ENCODE assay signal across 19 mouse cellular contexts in the genomic region with DNA sequence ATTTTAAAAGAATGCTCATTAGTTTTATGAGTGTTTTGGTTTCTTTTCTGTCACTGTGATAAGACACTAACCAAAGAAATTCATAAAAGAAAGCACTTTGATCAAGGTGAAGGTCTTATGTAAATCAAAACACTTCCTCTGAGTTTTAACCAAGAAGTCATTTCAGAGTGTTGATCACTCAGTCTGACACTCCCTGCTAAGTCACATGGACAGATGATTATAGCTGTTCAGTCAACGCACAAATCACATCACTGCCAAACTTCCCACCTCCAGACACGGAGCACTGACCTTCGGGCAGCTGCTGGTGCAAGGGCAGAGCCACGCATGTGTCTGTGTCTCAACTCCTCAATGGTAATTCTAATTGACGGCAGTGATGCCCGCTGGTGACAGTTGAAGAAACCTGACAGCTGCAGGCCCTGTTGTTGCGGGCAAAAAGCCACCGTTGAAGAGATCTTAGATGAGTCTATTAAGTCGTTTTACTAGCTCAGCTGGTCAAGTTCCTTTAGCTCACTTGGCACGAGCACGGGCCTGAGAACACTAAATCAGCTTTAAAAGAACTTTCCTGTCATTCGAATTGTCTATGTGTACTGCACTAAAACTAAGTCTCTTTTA.
DNase-seq lines count a peak whose midpoint lies in the region; ATAC-seq and TF ChIP-seq lines count a peak whose summit lies in the region.
"Had no signal": no experiment of that assay in that cellular context is flagged by ENCODE, and none has a peak within 500 bp of the region (broad histone marks: within the 10 kb centered on the region; RNA-seq: fewer than 3 reads in every experiment).

No protein-coding gene starts in this region.

- no peak overlapping the region for H3K4me3 ChIP-seq in forebrain, postnatal 0 days (ENCODE audit: low read depth, low read length)
- H3K4me3 ChIP-seq in forebrain, embryonic 15.5 days = no peak overlapping the region
- H3K4me3 ChIP-seq in midbrain, postnatal 0 days (ENCODE audit: low read depth, low read length) = no peak overlapping the region
- H3K4me3 ChIP-seq in midbrain, embryonic 15.5 days = no peak overlapping the region
- H3K4me3 ChIP-seq: embryonic facial prominence, embryonic 13.5 days; hindbrain, embryonic 13.5 days; liver, embryonic 15.5 days had no signal

- H3K4me1 ChIP-seq in forebrain, postnatal 0 days (ENCODE audit: insufficient read depth) = no peaks in the 10 kb centered on the region
- no peaks in the 10 kb centered on the region for H3K4me1 ChIP-seq in forebrain, embryonic 15.5 days
- no peaks in the 10 kb centered on the region for H3K4me1 ChIP-seq in midbrain, postnatal 0 days (ENCODE audit: insufficient read depth, low read length)
- no peaks in the 10 kb centered on the region for H3K4me1 ChIP-seq in midbrain, embryonic 15.5 days
- H3K4me1 ChIP-seq: embryonic facial prominence, embryonic 13.5 days; hindbrain, embryonic 13.5 days; liver, embryonic 15.5 days had no signal

- no peak overlapping the region for H3K4me2 ChIP-seq in forebrain, postnatal 0 days (ENCODE audit: low read depth)
- H3K4me2 ChIP-seq in forebrain, embryonic 15.5 days (replicated peaks) = no peak overlapping the region
- H3K4me2 ChIP-seq in midbrain, postnatal 0 days (ENCODE audit: low read depth, low read length, poor library complexity, severe bottlenecking) = no peak overlapping the region
- no peak overlapping the region for H3K4me2 ChIP-seq in midbrain, embryonic 15.5 days
- H3K4me2 ChIP-seq: embryonic facial prominence, embryonic 13.5 days; heart, embryonic 11.5 days; hindbrain, embryonic 13.5 days; liver, embryonic 15.5 days had no signal

- H3K36me3 ChIP-seq in forebrain, postnatal 0 days (ENCODE audit: insufficient read depth) = no peaks in the 10 kb centered on the region
- no peaks in the 10 kb centered on the region for H3K36me3 ChIP-seq in forebrain, embryonic 15.5 days
- no peaks in the 10 kb centered on the region for H3K36me3 ChIP-seq in midbrain, postnatal 0 days (ENCODE audit: insufficient read depth, low read length)
- no peaks in the 10 kb centered on the region for H3K36me3 ChIP-seq in midbrain, embryonic 15.5 days (replicated peaks)
- H3K36me3 ChIP-seq: hindbrain, embryonic 13.5 days; liver, embryonic 15.5 days had no signal

- no peaks in the 10 kb centered on the region for H3K9me3 ChIP-seq in forebrain, postnatal 0 days (ENCODE audit: low read length)
- no peaks in the 10 kb centered on the region for H3K9me3 ChIP-seq in forebrain, embryonic 15.5 days
- no peaks in the 10 kb centered on the region for H3K9me3 ChIP-seq in midbrain, postnatal 0 days (ENCODE audit: low read length)
- H3K9me3 ChIP-seq in midbrain, embryonic 15.5 days = no peaks in the 10 kb centered on the region
- H3K9me3 ChIP-seq: embryonic facial prominence, embryonic 13.5 days; hindbrain, embryonic 13.5 days; liver, embryonic 15.5 days had no signal

- no peaks in the 10 kb centered on the region for H3K27me3 ChIP-seq in forebrain, postnatal 0 days (ENCODE audit: insufficient read depth, low read length)
- H3K27me3 ChIP-seq in forebrain, embryonic 15.5 days = no peaks in the 10 kb centered on the region
- H3K27me3 ChIP-seq in midbrain, postnatal 0 days (ENCODE audit: insufficient read depth, low read length) = no peaks in the 10 kb centered on the region
- H3K27me3 ChIP-seq in midbrain, embryonic 15.5 days (replicated peaks) = no peaks in the 10 kb centered on the region
- H3K27me3 ChIP-seq: CH12.LX; embryonic facial prominence, embryonic 13.5 days; hindbrain, embryonic 13.5 days; liver, embryonic 15.5 days; Patski had no signal

- H3K27ac ChIP-seq in forebrain, postnatal 0 days (ENCODE audit: low read depth, low read length) = no peak overlapping the region
- no peak overlapping the region for H3K27ac ChIP-seq in forebrain, embryonic 15.5 days (replicated peaks)
- no peak overlapping the region for H3K27ac ChIP-seq in midbrain, postnatal 0 days (ENCODE audit: low read depth, low read length)
- H3K27ac ChIP-seq in midbrain, embryonic 15.5 days = no peak overlapping the region
- H3K27ac ChIP-seq: embryonic facial prominence, embryonic 13.5 days; hindbrain, embryonic 13.5 days; liver, embryonic 15.5 days; macrophage; stomach, postnatal 0 days had no signal

- 69% methylated on average over 12 of the region's 12 CpGs for WGBS in forebrain, postnatal 0 days
- WGBS in forebrain, embryonic 15.5 days = 75% methylated on average over 12 of the region's 12 CpGs
- WGBS in midbrain, postnatal 0 days = 68% methylated on average over 12 of the region's 12 CpGs
- WGBS in midbrain, embryonic 15.5 days = 67% methylated on average over 12 of the region's 12 CpGs

- TF ChIP-seq CTCF in forebrain, postnatal 0 days (IDR thresholded peaks at IDR 0.05; ENCODE audit: low read depth) = no peak
- TF ChIP-seq CTCF in midbrain, postnatal 0 days (IDR thresholded peaks at IDR 0.05) = no peak

- peak; percentile 23; the same call in 1 of the 2 replicates for ATAC-seq in forebrain, postnatal 0 days
- no peak for ATAC-seq in forebrain, embryonic 15.5 days (replicated peaks)
- peak; percentile 47; the same call in 1 of the 2 replicates for ATAC-seq in midbrain, postnatal 0 days (ENCODE audit: low FRiP score)
- no peak for ATAC-seq in midbrain, embryonic 15.5 days (replicated peaks)
- ATAC-seq: forebrain, embryonic 16.5 days; Patski had no signal

- intact Hi-C loops in heart, postnatal 36 days (cut with DNase I) = no loop called here

- no peak overlapping the region for H3K9ac ChIP-seq in forebrain, postnatal 0 days
- no peak overlapping the region for H3K9ac ChIP-seq in forebrain, embryonic 15.5 days (replicated peaks)
- no peak overlapping the region for H3K9ac ChIP-seq in midbrain, postnatal 0 days (replicated peaks; ENCODE audit: low read length, poor library complexity, severe bottlenecking)
- H3K9ac ChIP-seq in midbrain, embryonic 15.5 days = no peak overlapping the region
- H3K9ac ChIP-seq: embryonic facial prominence, embryonic 13.5 days; hindbrain, embryonic 13.5 days; liver, embryonic 15.5 days had no signal

- no peak for DNase-seq in forebrain, postnatal 0 days
- peak; percentile 75 for DNase-seq in midbrain, postnatal 0 days (ENCODE audit: low spot score)
- peak; percentile 3 to 6 for DNase-seq in gastrocnemius, adult 8-10 months (ENCODE audit: low spot score in 2 of 2)
- peak; percentile 57 for DNase-seq in retina, embryonic 14.5 days (ENCODE audit: low spot score)
- DNase-seq in heart, postnatal 36 days = no peak
- no peak for DNase-seq in urinary bladder, postnatal 36 days (ENCODE audit: low spot score in 2 of 2)
- DNase-seq: cerebellum, adult 2 months; kidney, postnatal 25 days had no signal

Comparison
In these comparisons a context has a peak if more than half of its experiments do, and no peak if none do; other contexts are left out.
1. ATAC-seq: peak in forebrain, postnatal 0 days (single experiment) and midbrain, postnatal 0 days (single experiment); none in forebrain, embryonic 15.5 days (single experiment) and midbrain, embryonic 15.5 days (single experiment).
2. DNase-seq: peak in midbrain, postnatal 0 days (single experiment), gastrocnemius, adult 8-10 months (2 of 2) and retina, embryonic 14.5 days (single experiment); none in forebrain, postnatal 0 days (single experiment), heart, postnatal 36 days (0 of 2) and urinary bladder, postnatal 36 days (0 of 2).